Mouse (Mus musculus) cortical plate, adult 2 months (tissue): Measurements from ENCODE around the gene Cdk14. TPM values are rescaled to one million over a fixed set of nuclear protein-coding genes. Genes with fewer than 3 reads are reported as not detected.

Experiments
- H3K27ac ChIP-seq: fragments of 200-500 bp; 2 replicates; pipeline ENCODE4 v1.5.1; 2012; ENCODE audit warnings: low read length, control low read depth, inconsistent platforms; ENCODE audit not compliant: insufficient read depth
- H3K4me1 ChIP-seq: fragments of 200-500 bp; 2 replicates; pipeline ENCODE4 v1.6.1; 2011; ENCODE audit warnings: low read length; ENCODE audit not compliant: control insufficient read depth, insufficient read depth
- H3K4me3 ChIP-seq: fragments of 200-500 bp; 2 replicates; pipeline ENCODE4 v1.5.1; 2011; ENCODE audit warnings: mild to moderate bottlenecking, low read length, control low read depth; ENCODE audit not compliant: insufficient read depth
- CTCF ChIP-seq: fragments of 200-500 bp; IDR thresholded peaks from 2 replicates; pipeline ENCODE4 v1.5.1; 2011; ENCODE audit warnings: mild to moderate bottlenecking, control low read depth, low read length; ENCODE audit not compliant: insufficient read depth; ENCODE audit errors: extremely low read depth
- POLR2A ChIP-seq: fragments of 200-500 bp; IDR thresholded peaks from 2 replicates; pipeline ENCODE4 v1.6.1; 2011; ENCODE audit warnings: mild to moderate bottlenecking, low read length, control low read depth; ENCODE audit not compliant: insufficient read depth; ENCODE audit errors: extremely low read depth
- polyA plus RNA-seq: library from polyadenylated mRNA; depleted of rRNA; stranded (reverse); fragments of >200 nt; gene quantifications from 2 replicates; pipeline ENCODE4 v1.2.3, GENCODE M21; 2012

Gene Cdk14
- polyA plus RNA-seq, 1 experiment = 89.5 TPM

- TF ChIP-seq CTCF (no peak), POLR2A (no peak)
- Histone ChIP-seq H3K4me3 (no peak overlapping the region), H3K27ac (no peak overlapping the region), H3K4me1 (no peaks in the 10 kb centered on the region)
Observed at GRCm38 (mm10) chr5:5175611-5176010, 244.5 kb downstream of the Cdk14 start.

- H3K4me3 ChIP-seq = no peak overlapping the region
- H3K27ac ChIP-seq = no peak overlapping the region
- no peak for TF ChIP-seq CTCF
- no peaks in the 10 kb centered on the region for H3K4me1 ChIP-seq
Observed at GRCm38 (mm10) chr5:5175090-5175489, 245.0 kb downstream of the Cdk14 start.

- H3K4me3 ChIP-seq = no peak overlapping the region
- H3K27ac ChIP-seq = no peak overlapping the region
- TF ChIP-seq CTCF (no peak), POLR2A (no peak)
- H3K4me1 ChIP-seq = no peaks in the 10 kb centered on the region
Observed at GRCm38 (mm10) chr5:5166086-5166485, 254.0 kb downstream of the Cdk14 start.

DNA sequence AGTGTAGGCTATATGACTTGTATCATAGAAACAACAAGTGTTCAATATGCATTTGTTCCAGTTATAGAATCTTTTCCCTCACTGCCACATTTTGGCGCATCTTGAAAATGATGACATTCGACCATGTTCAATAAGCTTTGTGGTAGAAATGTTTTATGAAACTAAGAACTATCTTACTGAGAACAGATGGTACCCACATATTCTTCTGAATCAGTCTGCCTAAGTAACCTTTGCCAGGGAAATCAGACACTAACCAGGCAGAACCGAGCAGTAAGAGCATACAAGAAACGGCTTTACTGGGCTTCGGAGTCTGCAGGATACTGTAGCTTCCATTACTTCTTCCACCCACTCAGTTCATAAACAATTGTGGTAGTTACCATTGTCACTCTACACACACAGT lies 255.8 kb downstream of the Cdk14 start:
- TF ChIP-seq POLR2A (no peak), CTCF (no peak)
- Histone ChIP-seq H3K4me1 (no peaks in the 10 kb centered on the region), H3K27ac (no peak overlapping the region), H3K4me3 (no peak overlapping the region)

- Histone ChIP-seq H3K4me3 (no peak overlapping the region), H3K4me1 (peaks cover 3% of the 10 kb centered on the region), H3K27ac (no peak overlapping the region)
- TF ChIP-seq POLR2A = no peak
- no peak for TF ChIP-seq CTCF
Observed at GRCm38 (mm10) chr5:5163823-5164222, 256.3 kb downstream of the Cdk14 start.

DNA sequence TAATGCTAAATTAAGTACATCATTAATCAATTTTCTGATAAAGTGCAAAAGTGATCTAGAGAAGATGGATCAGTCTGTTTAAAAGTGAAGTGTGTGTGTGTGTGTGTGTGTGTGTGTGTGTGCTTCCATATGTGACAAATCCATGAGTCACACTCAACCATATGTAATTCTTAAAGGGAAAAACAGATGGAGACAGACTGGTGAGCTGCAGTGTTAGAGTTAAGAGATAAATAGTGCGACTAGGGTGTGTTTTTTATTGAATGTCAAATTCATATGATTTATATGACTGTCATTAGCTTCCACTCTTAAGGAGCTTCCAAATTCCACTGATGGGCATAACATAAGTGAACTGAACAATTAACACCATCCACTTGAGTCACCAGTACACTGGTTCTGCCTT lies 260.6 kb downstream of the Cdk14 start:
- peaks cover 3% of the 10 kb centered on the region for H3K4me1 ChIP-seq
- no peak overlapping the region for H3K4me3 ChIP-seq
- no peak for TF ChIP-seq POLR2A
- no peak for TF ChIP-seq CTCF

GRCm38 (mm10) chr5:5139855-5140254 lies 280.3 kb downstream of the Cdk14 start:
- no peak overlapping the region for H3K4me3 ChIP-seq
- H3K4me1 ChIP-seq = peaks cover 3% of the 10 kb centered on the region
- TF ChIP-seq POLR2A = no peak
- no peak for TF ChIP-seq CTCF
- H3K27ac ChIP-seq = no peak overlapping the region

More for the DNA sequence above, 260.6 kb downstream of the Cdk14 start:
- no peak overlapping the region for H3K27ac ChIP-seq

DNA sequence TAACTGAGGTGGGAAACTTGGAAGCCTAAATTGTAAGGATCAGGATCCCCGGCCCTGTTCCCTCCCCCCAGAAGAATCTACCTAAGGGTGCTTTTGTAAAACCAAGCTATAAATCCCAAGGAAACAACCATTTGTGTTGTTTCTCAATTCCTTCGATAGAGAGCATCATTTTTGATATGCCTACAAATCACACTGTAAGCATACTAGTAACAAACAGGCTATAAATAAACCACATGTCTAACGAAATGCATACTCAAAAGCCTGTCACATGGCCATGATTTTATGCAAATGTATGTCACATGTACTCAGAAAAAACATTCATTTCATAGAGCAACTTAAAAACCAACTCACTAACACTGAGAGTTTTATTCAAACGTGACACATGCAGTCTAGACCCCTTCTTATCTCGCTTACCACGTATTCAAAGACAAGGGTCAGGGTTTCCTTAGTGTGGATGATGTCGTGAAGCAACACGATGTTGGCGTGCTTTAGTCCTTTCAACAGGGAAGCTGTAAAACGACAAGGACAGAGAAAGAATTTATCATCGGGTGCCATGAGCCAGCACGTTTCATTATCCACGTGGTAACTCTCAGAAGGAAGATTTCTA lies 285.1 kb downstream of the Cdk14 start:
- H3K4me1 ChIP-seq = peaks cover 2% of the 10 kb centered on the region; the same call in 1 of the 2 replicates
- H3K4me3 ChIP-seq = no peak overlapping the region
- no peak overlapping the region; the same call in 1 of the 2 replicates for H3K27ac ChIP-seq
- TF ChIP-seq POLR2A (no peak), CTCF (no peak)

- no peak overlapping the region for H3K27ac ChIP-seq
- TF ChIP-seq CTCF = no peak
- TF ChIP-seq POLR2A = no peak
- H3K4me1 ChIP-seq = no peaks in the 10 kb centered on the region; the same call in 1 of the 2 replicates
- H3K4me3 ChIP-seq = no peak overlapping the region
Observed at GRCm38 (mm10) chr5:5134143-5134904, 285.8 kb downstream of the Cdk14 start.

DNA sequence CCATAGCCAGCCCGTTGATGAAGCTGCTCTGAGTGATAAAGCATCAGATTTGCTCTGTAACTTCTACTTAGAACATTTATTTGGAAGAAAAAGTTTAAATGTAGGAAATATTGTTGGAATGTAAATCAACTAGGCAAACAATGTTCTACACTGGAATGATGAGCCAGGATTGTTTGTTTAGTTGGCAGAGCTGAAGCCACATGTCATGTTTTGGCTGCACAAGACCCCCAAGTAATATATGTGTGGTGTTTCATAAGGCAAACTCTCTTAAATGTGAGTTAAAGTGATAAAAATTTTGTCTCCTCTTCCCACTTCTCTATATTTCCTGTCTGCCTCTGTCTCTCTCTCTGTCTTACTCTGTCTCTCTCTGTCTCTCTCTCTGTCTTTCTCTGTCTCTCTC lies 291.3 kb downstream of the Cdk14 start:
- Histone ChIP-seq H3K4me1 (no peaks in the 10 kb centered on the region; the same call in 1 of the 2 replicates), H3K27ac (no peak overlapping the region), H3K4me3 (no peak overlapping the region)
- TF ChIP-seq POLR2A = no peak
- TF ChIP-seq CTCF = no peak
